Mouse (Mus musculus) inflammation-experienced regulatory T-cells (primary cell): Measurements from ENCODE around the gene A730061H03Rik. TPM values are rescaled to one million over a fixed set of nuclear protein-coding genes. Genes with fewer than 3 reads are reported as not detected.

Experiments
- polyA plus RNA-seq, 2 experiments: library from polyadenylated mRNA; unstranded; fragments of 100-300 nt; shearing (Covaris generic); gene quantifications; one replicate each; pipeline ENCODE4 v1.2.1; 2017

The A730061H03Rik gene
- 1 to 10 TPM; 4.4 to 6.9 TPM for polyA plus RNA-seq

DNA sequence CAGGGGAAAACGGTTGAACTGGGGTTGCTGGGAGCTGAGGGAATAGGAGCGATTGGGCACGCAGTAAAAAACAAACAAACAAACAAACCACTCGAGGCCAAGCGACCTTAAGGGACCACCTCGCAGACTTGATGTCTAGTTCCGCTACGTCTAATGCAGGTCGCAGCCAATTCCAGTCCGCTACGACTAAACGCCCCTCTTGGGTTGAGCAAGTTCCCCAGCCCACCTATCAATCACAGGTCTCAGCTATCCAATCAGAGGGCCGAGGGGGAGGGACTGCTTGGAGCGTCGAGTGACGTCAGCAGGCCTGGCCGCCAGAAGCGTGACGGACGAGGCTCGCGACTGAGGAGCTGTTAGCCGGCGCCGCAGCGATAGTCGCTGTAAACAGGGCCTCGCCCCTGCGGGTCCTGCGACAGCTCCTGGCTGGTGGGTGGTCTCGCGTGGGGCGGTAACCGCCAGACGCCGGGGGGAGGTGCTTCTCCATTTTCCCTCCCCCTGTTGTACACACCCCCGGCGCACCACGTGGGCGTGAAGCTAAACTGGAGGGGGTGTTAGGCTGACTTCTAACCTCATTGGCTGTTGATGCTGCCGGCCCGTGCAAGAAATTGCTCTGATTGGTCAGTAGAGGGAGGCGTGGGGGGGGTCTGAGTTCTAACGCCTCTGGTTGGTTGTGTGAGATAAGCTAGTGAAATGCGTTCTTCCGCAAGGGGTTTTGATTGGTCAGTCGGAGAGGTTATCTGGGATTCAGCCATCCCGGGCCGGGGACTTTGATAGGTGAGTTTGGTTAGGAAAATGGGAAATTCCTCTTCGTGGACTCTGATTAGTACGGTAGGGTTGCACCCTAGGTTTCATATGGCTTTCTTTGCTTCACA lies at the start of gene A730061H03Rik:
Gene A730061H03Rik (minus strand): TSS at position 205 of the 872 bp plus-strand sequence.

DNA sequence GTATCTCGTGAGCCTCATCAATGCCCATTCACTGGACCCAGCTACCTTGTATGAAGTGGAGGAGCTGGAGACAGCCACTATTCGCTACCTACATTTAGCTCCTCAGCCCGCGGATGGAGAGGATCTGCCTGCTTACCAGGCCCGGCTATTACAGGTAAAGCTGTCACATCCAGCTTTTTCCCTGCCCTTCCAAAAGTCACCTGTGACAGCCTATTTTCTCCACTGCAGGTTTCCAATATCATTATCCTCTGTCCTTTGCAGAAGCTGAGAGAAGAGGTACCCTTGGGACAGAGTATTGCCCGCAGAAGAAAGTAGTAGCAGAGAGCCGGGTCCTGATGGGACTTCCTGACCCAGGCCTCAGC lies 43.0 kb upstream of the A730061H03Rik start, which contains the start of gene Irf9:
Gene Irf9 (plus strand): TSS at position 301 of the 362 bp plus-strand sequence.

DNA sequence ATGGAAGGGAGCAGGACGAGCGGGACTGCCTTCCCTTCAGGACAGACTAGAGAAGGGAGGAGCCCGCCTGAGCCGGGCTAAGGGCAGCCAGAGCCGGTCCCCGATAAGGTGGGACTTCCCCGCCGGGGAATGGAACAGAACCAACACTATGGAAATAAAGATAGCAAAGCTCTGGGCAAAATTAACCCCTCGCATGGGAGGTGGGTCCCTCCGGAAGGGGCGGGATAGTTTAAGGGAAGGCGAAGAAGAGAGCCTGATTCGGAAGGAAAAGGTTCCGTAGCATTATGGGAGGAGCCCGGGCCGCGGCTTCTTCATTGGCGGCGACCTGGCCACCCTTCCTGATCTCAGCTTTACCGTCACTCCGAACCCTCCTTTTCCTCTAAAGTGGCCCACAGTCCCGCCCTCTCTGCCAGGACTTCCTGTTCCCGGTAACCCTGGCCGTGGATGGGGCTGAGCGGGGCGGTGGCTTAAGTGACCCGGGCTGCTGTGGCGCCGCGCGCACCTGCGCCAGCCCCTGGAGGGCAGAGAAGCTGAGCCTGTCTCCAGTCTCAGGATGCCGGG lies 31.2 kb upstream of the A730061H03Rik start, which contains the start of gene Rnf31:
Gene Rnf31 (plus strand): TSS at position 378 of the 561 bp plus-strand sequence.

DNA sequence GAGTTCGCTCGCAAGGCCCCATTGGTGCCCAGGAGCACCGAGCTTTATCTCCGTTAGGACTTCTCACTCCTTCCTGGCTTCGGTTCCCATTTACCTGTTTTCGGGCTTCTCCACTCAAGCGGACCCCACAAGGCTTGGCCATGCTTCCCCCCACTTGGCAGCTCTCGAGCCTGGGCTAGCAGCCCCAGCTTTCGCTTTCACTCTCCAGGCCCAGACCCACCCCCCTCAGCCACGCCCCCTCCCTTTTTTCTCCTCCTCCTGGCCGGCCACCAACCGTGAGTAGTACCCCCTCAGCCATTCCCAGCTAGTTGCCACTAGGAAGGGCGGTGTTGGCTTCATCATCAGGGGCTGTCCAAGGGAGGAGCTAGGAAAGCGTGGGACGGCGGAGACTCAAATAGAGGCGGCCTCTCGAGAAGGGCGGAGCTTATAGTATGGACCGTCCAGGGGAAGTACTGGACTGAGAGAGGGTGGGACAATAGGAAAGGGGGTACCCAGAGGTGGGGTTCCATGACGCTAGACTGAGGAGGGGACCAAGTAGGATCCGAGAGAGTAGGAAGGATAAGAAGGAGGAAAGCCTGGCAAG lies 30.6 kb upstream of the A730061H03Rik start, which contains the start of gene Psme2:
Gene Psme2 (minus strand): TSS at position 366 of the 583 bp plus-strand sequence.

DNA sequence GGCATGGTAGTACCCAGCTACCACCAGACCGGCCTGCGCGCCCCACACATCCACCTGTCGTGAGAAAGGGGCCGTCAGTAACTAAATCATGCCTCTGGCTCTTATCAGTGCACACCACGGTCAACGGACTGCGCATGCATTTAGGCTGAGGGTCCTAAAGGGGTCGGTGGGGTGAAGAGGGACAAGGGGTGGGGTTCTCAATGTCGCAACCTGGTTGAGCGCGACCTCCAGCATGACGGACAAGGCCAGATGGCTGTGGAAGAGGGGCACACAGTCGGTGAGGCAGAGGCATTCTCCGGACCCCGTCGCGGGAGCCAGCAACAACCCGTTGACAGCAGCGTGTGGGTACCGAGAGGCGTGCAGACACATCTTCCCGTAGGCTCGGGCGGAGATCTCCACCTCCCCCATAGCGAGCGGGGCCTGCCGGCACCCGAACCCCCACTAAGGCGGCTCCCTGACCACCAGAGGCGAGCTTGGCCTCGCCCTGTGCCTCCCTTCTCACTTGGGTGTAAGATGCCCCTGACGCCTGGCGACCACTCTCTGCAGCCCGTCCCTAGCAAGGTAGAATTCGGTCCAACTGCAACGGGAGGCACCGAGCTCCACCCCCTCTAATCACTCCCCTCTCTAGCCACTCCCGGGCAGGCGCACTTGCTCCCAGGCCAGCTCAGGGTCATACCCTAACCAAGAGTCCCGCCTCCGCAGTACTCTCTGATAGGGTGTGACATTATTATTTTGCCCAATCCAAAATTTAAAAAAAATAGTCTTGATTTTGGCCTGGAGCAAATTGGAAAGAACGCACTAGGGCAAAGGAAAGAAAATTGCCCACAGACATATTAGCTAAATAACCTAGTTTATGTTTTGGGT lies 24.7 kb upstream of the A730061H03Rik start, which contains the start of gene Emc9:
Gene Emc9 (minus strand): TSS at position 601 of the 864 bp plus-strand sequence.

DNA sequence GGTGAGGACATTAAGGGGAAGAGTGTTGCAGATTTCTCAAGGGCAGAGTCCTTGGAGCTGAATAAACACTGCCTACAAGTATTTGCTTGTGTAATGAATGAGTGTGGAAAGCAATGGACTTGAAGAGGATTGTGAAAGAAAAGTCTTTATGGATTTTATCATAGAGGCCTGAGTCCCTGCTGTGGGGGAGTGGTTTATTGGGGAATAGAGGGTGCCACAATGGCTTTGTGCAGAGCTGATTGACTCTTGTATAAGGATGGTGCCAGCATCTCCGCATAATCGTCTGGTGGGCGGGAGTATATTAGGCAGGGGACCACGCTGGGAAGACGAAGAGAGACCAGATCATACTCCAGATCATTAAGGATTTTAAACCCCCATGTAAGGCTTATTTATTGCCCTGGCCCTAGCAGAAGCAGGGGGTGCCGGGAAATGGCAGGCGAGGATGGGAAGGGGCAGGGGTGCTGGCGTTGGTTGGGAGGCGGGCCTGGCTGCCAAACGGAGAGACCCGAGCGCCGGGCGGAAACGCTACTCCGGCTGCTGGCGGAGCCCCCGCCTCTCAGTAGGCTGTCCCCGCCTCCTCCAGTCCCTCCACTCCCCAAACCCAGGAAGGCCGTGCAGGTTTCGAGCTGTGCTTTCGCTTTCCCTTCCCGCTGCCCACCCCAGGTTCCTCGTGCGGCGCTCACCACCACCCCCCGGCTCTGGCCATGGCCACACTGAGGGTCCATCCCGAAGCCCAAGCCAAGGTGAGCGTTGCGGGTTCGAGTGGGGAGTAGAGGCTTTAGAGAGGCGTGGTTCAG lies 17.9 kb upstream of the A730061H03Rik start, which contains the start of gene Psme1:
Gene Psme1 (plus strand): TSS at position 253 of the 797 bp plus-strand sequence.

DNA sequence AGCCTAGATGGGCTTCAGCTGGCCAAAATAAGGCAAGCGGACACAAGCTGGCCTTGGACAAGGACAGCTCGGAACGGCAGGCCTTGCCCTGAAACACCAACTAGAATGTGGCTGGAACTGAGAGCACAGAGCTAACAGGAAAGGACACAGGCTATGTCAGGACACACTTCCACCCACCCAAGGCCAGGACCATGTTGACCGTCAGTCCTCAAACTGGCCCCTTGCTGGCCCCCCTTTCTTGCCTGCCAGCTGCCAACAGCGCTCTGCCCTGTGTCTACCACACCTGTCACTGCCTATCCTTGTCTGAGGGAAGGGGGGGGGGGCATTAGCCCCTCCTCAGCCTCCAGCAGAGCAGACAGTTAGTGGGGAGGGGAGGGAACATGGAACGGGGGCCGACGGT lies 15.1 kb upstream of the A730061H03Rik start, which contains the start of gene Fitm1:
Gene Fitm1 (plus strand): TSS at position 316 of the 400 bp plus-strand sequence.

DNA sequence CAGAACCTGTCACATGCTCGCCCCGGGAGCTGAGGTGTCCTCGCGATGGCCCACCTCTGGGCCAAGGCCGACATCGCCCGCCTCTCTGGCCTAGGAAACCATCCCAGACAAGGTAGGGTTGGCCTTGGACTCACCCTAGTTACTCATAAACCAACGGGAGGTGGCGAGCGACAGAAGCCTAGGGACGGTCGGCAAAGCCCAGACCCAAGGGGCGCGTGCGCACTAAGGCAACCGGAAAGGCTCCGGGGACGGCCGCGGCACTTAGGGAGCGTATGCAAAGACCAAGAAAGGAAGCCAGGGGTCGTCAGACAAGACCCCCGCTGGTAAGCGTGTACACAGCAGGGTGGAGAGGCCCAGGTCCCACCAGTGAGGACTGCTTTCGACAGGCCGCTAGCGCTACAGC lies 406 bp downstream of the A730061H03Rik start, which contains the start of gene Dcaf11:
Gene Dcaf11 (plus strand): TSS at position 208 of the 403 bp plus-strand sequence.

DNA sequence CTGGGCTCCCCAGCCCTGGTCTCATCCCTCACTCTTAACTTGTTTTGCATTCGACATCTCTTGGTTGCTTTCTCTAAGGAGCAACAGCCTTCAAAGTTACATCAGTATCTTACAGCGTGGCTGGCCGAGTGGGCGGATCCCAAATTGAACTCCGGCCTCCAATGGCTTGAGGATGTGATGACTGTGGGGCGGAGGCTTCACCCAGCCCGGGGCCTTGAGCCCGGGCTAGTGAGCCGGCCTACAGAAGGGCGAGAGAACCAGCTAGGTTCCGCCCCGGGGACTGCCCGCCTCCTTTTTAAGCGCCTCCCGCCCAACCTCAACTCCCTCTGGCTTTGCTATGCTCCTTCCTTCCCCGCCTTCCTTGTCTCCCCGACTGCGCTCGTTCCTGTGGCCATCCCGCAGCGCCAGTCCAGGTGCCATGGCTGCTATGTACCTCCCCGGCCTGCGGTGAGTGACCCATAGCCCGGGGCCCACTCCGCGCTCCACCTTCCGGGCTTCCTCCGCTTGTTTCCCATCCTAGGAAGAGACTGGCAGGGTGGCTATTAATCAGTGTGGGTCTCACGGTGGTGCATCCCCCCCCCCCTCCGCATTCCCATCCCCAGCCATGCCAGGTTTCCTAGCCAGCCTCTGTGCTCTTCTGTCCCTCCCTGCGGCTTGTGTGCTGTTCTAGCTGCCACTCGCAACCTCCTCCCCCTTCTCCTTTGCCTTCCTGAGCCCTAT lies 20.0 kb downstream of the A730061H03Rik start, which contains the start of gene Pck2:
Gene Pck2 (plus strand): TSS at position 200 of the 720 bp plus-strand sequence.

DNA sequence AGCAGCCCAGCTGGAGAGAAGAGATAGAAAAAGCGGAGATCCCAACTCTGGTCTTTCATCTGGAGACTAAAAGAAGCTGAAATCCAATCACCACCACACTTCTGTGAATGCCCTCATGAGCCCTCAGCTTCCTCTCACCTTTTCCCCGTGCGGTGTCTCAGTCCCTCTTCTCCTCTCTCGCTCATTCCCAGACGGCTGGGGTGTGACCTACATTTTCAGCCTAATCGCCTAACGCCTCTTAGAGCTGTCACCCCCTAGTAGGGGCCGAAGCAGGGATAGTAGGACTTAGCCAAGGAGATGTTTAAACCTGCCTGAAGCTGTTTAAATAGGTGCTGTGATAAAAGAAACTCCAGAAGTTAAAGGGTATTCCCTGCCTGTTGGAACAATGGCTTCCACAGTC lies 35.4 kb downstream of the A730061H03Rik start, which contains the start of gene Nrl:
Gene Nrl (minus strand): TSS at position 197 of the 400 bp plus-strand sequence.

DNA sequence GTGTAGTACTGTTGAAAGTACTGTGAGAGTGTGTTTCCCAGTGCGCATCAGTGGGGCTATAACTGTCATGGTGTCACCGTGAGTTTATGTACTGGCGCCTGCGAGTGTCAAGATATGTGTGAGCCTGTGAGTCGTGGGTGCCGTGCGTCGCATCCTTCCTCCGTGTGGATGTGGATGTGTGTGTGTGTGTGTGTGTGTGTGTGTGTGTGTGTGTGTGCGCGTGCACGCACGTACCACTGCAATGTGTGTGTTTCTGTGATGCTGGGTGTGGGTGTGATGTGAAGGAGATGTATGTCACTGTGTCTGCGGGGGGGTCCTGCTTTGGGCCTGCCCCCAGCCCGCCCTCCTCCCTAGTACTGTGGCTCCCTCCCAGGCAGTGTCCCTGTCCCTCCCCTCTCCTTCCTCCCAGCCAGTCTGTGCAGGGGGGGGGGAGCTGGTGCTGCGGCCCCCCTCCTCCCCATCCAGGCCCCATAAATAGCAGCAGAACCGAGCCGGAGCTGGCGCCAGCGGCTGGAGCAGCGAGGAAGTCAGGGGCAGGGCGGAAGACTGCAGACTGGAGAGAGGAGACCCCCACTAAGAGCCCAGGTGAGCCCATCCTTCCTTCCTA lies 50.0 kb downstream of the A730061H03Rik start, which contains the start of gene Cpne6:
Gene Cpne6 (plus strand): TSS at position 321 of the 607 bp plus-strand sequence.

Other genes with a start within 250 kb of the A730061H03Rik start
- 10 to 100 TPM; 35.9 to 39.8 TPM for gene Dhrs4, start 81.6 kb downstream of the A730061H03Rik start, polyA plus RNA-seq
- gene Carmil3, start 69.8 kb downstream of the A730061H03Rik start, polyA plus RNA-seq: 1 to 10 TPM in 1 of 2 experiments, under 1 TPM in 1; 0.57 to 3.5 TPM
- gene Cpne6, start 50.0 kb downstream of the A730061H03Rik start, polyA plus RNA-seq: 1 to 10 TPM in 1 of 2 experiments, under 1 TPM in 1; 0.18 to 1.1 TPM
- gene Nrl, start 35.4 kb downstream of the A730061H03Rik start, polyA plus RNA-seq: 1 to 10 TPM in 1 of 2 experiments, under 1 TPM in 1; 0.36 to 1.6 TPM
- gene Pck2, start 20.1 kb downstream of the A730061H03Rik start, polyA plus RNA-seq: 10 to 100 TPM; 21.5 to 51.6 TPM
- 100 to 1,000 TPM; 141 to 145 TPM for gene Dcaf11, start 400 bp downstream of the A730061H03Rik start, polyA plus RNA-seq
- gene Fitm1, start 15.2 kb upstream of the A730061H03Rik start, polyA plus RNA-seq: not detected
- 1,000 to 10,000 TPM; 1,004 to 1,125 TPM for gene Psme1, start 17.7 kb upstream of the A730061H03Rik start, polyA plus RNA-seq
- 10 to 100 TPM; 32.7 to 34.1 TPM for gene Emc9, start 24.9 kb upstream of the A730061H03Rik start, polyA plus RNA-seq
- 100 to 1,000 TPM; 686 to 830 TPM for gene Psme2, start 30.7 kb upstream of the A730061H03Rik start, polyA plus RNA-seq
- gene Rnf31, start 31.3 kb upstream of the A730061H03Rik start, polyA plus RNA-seq: 10 to 100 TPM; 61.0 to 75.2 TPM
- gene Irf9, start 43.2 kb upstream of the A730061H03Rik start, polyA plus RNA-seq: 100 to 1,000 TPM; 149 to 175 TPM
- 10 to 100 TPM in 1 of 2 experiments, 1 to 10 TPM in 1; 2.7 to 16.9 TPM for gene Rec8, start 57.6 kb upstream of the A730061H03Rik start, polyA plus RNA-seq
- gene Ipo4, start 75.6 kb upstream of the A730061H03Rik start, polyA plus RNA-seq: 10 to 100 TPM; 50.2 to 65.2 TPM
- gene Gm49378, start 77.5 kb upstream of the A730061H03Rik start, polyA plus RNA-seq: 1 to 10 TPM; 1.4 to 3.0 TPM
- gene Tm9sf1, start 83.4 kb upstream of the A730061H03Rik start, polyA plus RNA-seq: 10 to 100 TPM; 73.1 to 82.7 TPM
- gene Tssk4, start 89.8 kb upstream of the A730061H03Rik start, polyA plus RNA-seq: 1 to 10 TPM; 1.4 to 2.1 TPM
- 100 to 1,000 TPM in 1 of 2 experiments, 10 to 100 TPM in 1; 97.3 to 101 TPM for gene Mdp1, start 100.1 kb upstream of the A730061H03Rik start, polyA plus RNA-seq
- 10 to 100 TPM; 41.6 to 61.3 TPM for gene Gmpr2, start 111.5 kb upstream of the A730061H03Rik start, polyA plus RNA-seq
- 100 to 1,000 TPM; 358 to 380 TPM for gene Nedd8, start 111.7 kb upstream of the A730061H03Rik start, polyA plus RNA-seq
- 10 to 100 TPM; 57.8 to 66.2 TPM for gene Tinf2, start 121.4 kb upstream of the A730061H03Rik start, polyA plus RNA-seq
- gene Tgm1, start 153.5 kb upstream of the A730061H03Rik start, polyA plus RNA-seq: under 1 TPM; 0.14 to 0.76 TPM
- 10 to 100 TPM; 54.5 to 89.6 TPM for gene Rabggta, start 161.9 kb upstream of the A730061H03Rik start, polyA plus RNA-seq
- gene Dhrs1, start 185.3 kb upstream of the A730061H03Rik start, polyA plus RNA-seq: 10 to 100 TPM; 21.9 to 45.9 TPM
- gene Nop9, start 185.3 kb upstream of the A730061H03Rik start, polyA plus RNA-seq: 10 to 100 TPM; 45.0 to 53.1 TPM
- not detected for gene Cideb, start 198.1 kb upstream of the A730061H03Rik start, polyA plus RNA-seq
- 1 to 10 TPM in 1 of 2 experiments, under 1 TPM in 1; 0.35 to 1.1 TPM for gene Ltb4r2, start 201.0 kb upstream of the A730061H03Rik start, polyA plus RNA-seq
- 10 to 100 TPM in 1 of 2 experiments, 1 to 10 TPM in 1; 1.2 to 10.9 TPM for gene Ltb4r1, start 205.6 kb upstream of the A730061H03Rik start, polyA plus RNA-seq
- under 1 TPM; 0.04 to 0.45 TPM for gene Adcy4, start 223.7 kb upstream of the A730061H03Rik start, polyA plus RNA-seq
- gene Ripk3, start 228.5 kb upstream of the A730061H03Rik start, polyA plus RNA-seq: 10 to 100 TPM; 62.4 to 75.6 TPM